Mouse (Mus musculus) kidney, adult 2 months (tissue): Measurements from ENCODE around the gene Prr29. TPM values are rescaled to one million over a fixed set of nuclear protein-coding genes. Genes with fewer than 3 reads are reported as not detected.
"Not testable (repeated sequence)": the region's sequence is repeated elsewhere in the genome, so short reads cannot be mapped to it uniquely, and the experiment has no call there.

Experiments
- DNase-seq: peaks from one replicate; pipeline ENCODE4 v3.0.0; 2021
- H3K27ac ChIP-seq: fragments of 200-500 bp; 2 replicates; pipeline ENCODE4 v1.5.1; 2012; ENCODE audit warnings: low read depth, low read length, control low read depth, inconsistent platforms; ENCODE audit not compliant: insufficient read depth
- H3K27me3 ChIP-seq: fragments of 200-500 bp; replicated peaks from 2 replicates; pipeline ENCODE4 v1.6.1; 2012; ENCODE audit warnings: mild to moderate bottlenecking, moderate library complexity, low read length, inconsistent platforms; ENCODE audit not compliant: control insufficient read depth, insufficient read depth
- H3K36me3 ChIP-seq: fragments of 200-500 bp; 2 replicates; pipeline ENCODE4 v1.6.1; 2012; ENCODE audit warnings: mild to moderate bottlenecking, moderate library complexity, low read length, inconsistent platforms; ENCODE audit not compliant: control insufficient read depth, insufficient read depth
- H3K4me1 ChIP-seq: fragments of 200-500 bp; 2 replicates; pipeline ENCODE4 v1.6.1; 2011; ENCODE audit warnings: low read length; ENCODE audit not compliant: control insufficient read depth, insufficient read depth
- H3K4me3 ChIP-seq: fragments of 200-500 bp; 2 replicates; pipeline ENCODE4 v1.5.1; 2011; ENCODE audit warnings: mild to moderate bottlenecking, low read depth, low read length, control low read depth; ENCODE audit not compliant: insufficient read depth
- CTCF ChIP-seq: fragments of 200-500 bp; conservative IDR thresholded peaks from 2 replicates; pipeline ENCODE4 v1.5.1; 2011; ENCODE audit warnings: low read depth, mild to moderate bottlenecking, control low read depth, low read length, moderate library complexity, mixed read lengths; ENCODE audit not compliant: insufficient read depth, insufficient read length
- POLR2A ChIP-seq: fragments of 200-500 bp; IDR thresholded peaks from one replicate; pipeline ENCODE4 v1.6.1; 2011; ENCODE audit warnings: low read depth, low read length, control low read depth
- WGBS: fragments of 180-500 bp; shearing (Covaris S2); methylation state at CpG from one replicate; pipeline ENCODE4 v1.1.7; 2018; 5-methylcytosine and 5-hydroxymethylcytosine counted together
- polyA plus RNA-seq: library from polyadenylated mRNA; depleted of rRNA; stranded (reverse); fragments of >200 nt; gene quantifications from 2 replicates; pipeline ENCODE4 v1.2.3, GENCODE M21; 2012

Prr29 gene
- polyA plus RNA-seq, 1 experiment: 0.58 TPM

DNA sequence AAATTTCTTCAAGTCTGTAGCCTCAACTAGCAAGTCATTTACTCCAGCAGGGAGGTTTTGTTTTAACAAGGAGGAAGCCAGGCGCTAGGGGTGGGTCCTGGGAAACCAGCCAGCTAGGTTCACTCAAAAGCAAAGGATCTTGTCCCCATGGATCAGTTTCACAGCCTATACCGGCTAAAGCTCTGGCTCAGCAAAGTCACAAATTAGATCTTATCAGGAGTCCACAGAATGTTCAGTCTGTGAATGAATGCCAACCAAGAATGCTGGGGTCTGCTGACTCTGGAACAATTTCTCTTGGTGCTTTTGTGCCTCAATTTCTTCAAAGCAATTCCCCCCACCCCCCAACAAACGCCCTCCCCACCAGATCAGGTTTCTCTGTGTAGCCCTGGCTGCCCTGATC, 24.3 kb downstream of the Prr29 start:
- DNase-seq: peak; percentile 44
- TF ChIP-seq CTCF: no peak
- no peak for TF ChIP-seq POLR2A
- Histone ChIP-seq H3K4me3 (no peak overlapping the region), H3K27ac (no peak overlapping the region), H3K4me1 (no peaks in the 10 kb centered on the region), H3K36me3 (no peaks in the 10 kb centered on the region), H3K27me3 (no peaks in the 10 kb centered on the region)
- WGBS: 12% methylated on average over 3 of the region's 3 CpGs

- Histone ChIP-seq H3K4me1 (no peaks in the 10 kb centered on the region), H3K4me3 (no peak overlapping the region), H3K27me3 (no peaks in the 10 kb centered on the region), H3K27ac (peak overlapping the region; percentile 44), H3K36me3 (no peaks in the 10 kb centered on the region)
- 41% methylated on average over 3 of the region's 3 CpGs for WGBS
- DNase-seq: peak; percentile 47
- TF ChIP-seq POLR2A (no peak), CTCF (no peak)
Measured at GRCm38 (mm10) chr11:106390757-106391156, 25.5 kb downstream of the Prr29 start.

- Histone ChIP-seq H3K36me3 (no peaks in the 10 kb centered on the region), H3K4me1 (no peaks in the 10 kb centered on the region), H3K27me3 (no peaks in the 10 kb centered on the region), H3K27ac (no peak overlapping the region), H3K4me3 (no peak overlapping the region)
- TF ChIP-seq CTCF (peak; percentile 97), POLR2A (no peak)
- DNase-seq: peak; percentile 78
- 31% methylated on average over 6 of the region's 6 CpGs for WGBS
Measured at GRCm38 (mm10) chr11:106391546-106392188, 26.4 kb downstream of the Prr29 start.

DNA sequence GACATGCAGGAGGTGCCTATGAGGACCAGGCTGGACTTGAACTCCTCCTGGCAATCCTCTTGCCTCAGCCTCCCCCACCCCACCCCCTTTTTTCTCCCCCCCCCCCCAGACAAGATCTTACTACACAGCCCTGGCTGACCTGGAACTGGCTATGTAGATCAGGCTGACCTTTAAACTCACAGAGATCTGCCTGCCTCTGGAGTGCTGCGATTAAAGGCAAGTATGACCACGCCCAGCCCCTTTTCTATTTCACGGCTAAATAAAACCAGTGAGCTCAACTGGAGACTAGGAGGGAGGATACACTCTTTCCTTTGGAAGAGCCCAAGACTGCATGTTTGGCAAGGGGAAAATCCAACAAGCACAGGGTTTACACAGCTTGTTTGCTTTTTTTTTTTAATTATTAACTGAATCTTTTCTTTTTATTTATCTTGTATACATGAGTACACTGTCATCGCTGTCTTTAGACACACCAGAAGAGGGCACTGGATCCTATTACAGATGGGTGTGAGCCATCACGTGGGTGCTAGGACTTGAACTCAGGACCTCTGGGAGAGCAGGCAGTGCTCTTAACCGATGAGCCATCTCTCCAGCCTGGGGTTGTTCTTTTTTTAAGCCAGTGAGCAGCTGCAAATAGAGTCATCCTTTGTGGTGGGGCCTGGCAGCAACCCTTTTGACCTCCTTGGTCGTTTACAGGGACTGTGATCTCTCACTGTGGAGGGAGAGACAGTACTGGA, 27.5 kb downstream of the Prr29 start:
- no peak overlapping the region for H3K4me3 ChIP-seq
- 60% methylated on average over 7 of the region's 7 CpGs for WGBS
- H3K27me3 ChIP-seq: no peaks in the 10 kb centered on the region
- H3K27ac ChIP-seq: no peak overlapping the region
- no peaks in the 10 kb centered on the region for H3K4me1 ChIP-seq
- DNase-seq: no peak
- no peaks in the 10 kb centered on the region for H3K36me3 ChIP-seq
- TF ChIP-seq POLR2A (no peak), CTCF (no peak; the same call in 1 of the 2 replicates)

- no peak for TF ChIP-seq CTCF
- no peak for TF ChIP-seq POLR2A
- H3K27ac ChIP-seq: no peak overlapping the region
- no peaks in the 10 kb centered on the region for H3K27me3 ChIP-seq
- no peak overlapping the region for H3K4me3 ChIP-seq
- no peaks in the 10 kb centered on the region for H3K36me3 ChIP-seq
- 31% methylated on average over 4 of the region's 4 CpGs for WGBS
- DNase-seq: no peak
- no peaks in the 10 kb centered on the region for H3K4me1 ChIP-seq
Measured at GRCm38 (mm10) chr11:106393331-106393616, 28.0 kb downstream of the Prr29 start.

- H3K36me3 ChIP-seq, DNase-seq, H3K27me3 ChIP-seq, H3K27ac ChIP-seq, H3K4me3 ChIP-seq, H3K4me1 ChIP-seq: not testable (repeated sequence)
- WGBS: 86% methylated on average over 2 of the region's 2 CpGs
Measured at GRCm38 (mm10) chr11:106394055-106394454, 28.8 kb downstream of the Prr29 start.

- no peak for DNase-seq
- H3K27ac ChIP-seq: no peak overlapping the region
- no peaks in the 10 kb centered on the region for H3K4me1 ChIP-seq
- H3K27me3 ChIP-seq: no peaks in the 10 kb centered on the region
- WGBS: 92% methylated on average over 3 of the region's 3 CpGs
- no peak overlapping the region for H3K4me3 ChIP-seq
- H3K36me3 ChIP-seq: 0 out of 2 replicates have a peak, but pooled peaks cover 2% of the 10 kb centered on the region
- peak; percentile 37 for TF ChIP-seq CTCF
- no peak for TF ChIP-seq POLR2A
Measured at GRCm38 (mm10) chr11:106397656-106398055, 32.4 kb downstream of the Prr29 start.
